Mouse (Mus musculus) MEL (cell line): ENCODE data around the gene Cck. TPM values are rescaled to one million over a fixed set of nuclear protein-coding genes. Genes with fewer than 3 reads are reported as not detected.

ENCODE experiments used
- DNase-seq: peaks from one replicate; pipeline ENCODE4 v3.0.0; 2011; ENCODE audit warnings: low read depth, low spot score
- H3K27ac ChIP-seq: 2 replicates; pipeline ENCODE4 v1.5.1; 2012; ENCODE audit warnings: low read depth, mild to moderate bottlenecking, control low read depth, low read length, moderate library complexity; ENCODE audit not compliant: control insufficient read depth
- H3K27me3 ChIP-seq, 2 experiments: fragments of 150-350 bp in 1 of 2; sonication (generic) in 1 of 2; 2 replicates each; pipeline ENCODE4 v1.6.1; 2012; ENCODE audit warnings: low read length in 2 of 2, mild to moderate bottlenecking in 2 of 2, improper control_type of control experiment in 1 of 2, moderate library complexity in 1 of 2; ENCODE audit not compliant: insufficient read depth in 2 of 2, control insufficient read depth in 1 of 2
- H3K36me3 ChIP-seq, 2 experiments: 2 replicates each; pipeline ENCODE4 v1.6.1; 2012 to 2014; ENCODE audit warnings: low read length in 2 of 2, improper control_type of control experiment in 1 of 2, inconsistent platforms in 1 of 2, mild to moderate bottlenecking in 1 of 2; ENCODE audit not compliant: insufficient read depth in 2 of 2, control insufficient read depth in 1 of 2
- H3K4me1 ChIP-seq, 2 experiments: fragments of 150-350 bp in 1 of 2; sonication (generic) in 1 of 2; 2 replicates each; pipeline ENCODE4 v1.6.1; 2012; ENCODE audit warnings: low read length in 2 of 2, improper control_type of control experiment in 1 of 2, mild to moderate bottlenecking in 1 of 2; ENCODE audit not compliant: insufficient read depth in 2 of 2, control insufficient read depth in 1 of 2
- H3K4me3 ChIP-seq, 2 experiments: fragments of 150-350 bp in 1 of 2; sonication (generic) in 1 of 2; 2 replicates each; pipeline ENCODE4 v1.5.1; 2012; ENCODE audit warnings: low read depth in 2 of 2, low read length in 2 of 2, mild to moderate bottlenecking in 2 of 2, moderate library complexity in 2 of 2, control low read depth in 1 of 2, improper control_type of control experiment in 1 of 2; ENCODE audit not compliant: control insufficient read depth in 1 of 2, insufficient read depth in 1 of 2
- H3K79me2 ChIP-seq: 2 replicates; pipeline ENCODE4 v1.6.1; 2012; ENCODE audit warnings: mild to moderate bottlenecking, low read length, moderate library complexity; ENCODE audit not compliant: control insufficient read depth, poor library complexity, insufficient read depth
- H3K9ac ChIP-seq: 2 replicates; pipeline ENCODE4 v1.6.1; 2012; ENCODE audit warnings: low read depth, mild to moderate bottlenecking, control low read depth, low read length, moderate library complexity; ENCODE audit not compliant: control insufficient read depth, poor library complexity, severe bottlenecking
- H3K9me3 ChIP-seq: fragments of 150-350 bp; sonication (generic); replicated peaks from 2 replicates; pipeline ENCODE4 v1.6.1; 2012; ENCODE audit warnings: mild to moderate bottlenecking, low read length, improper control_type of control experiment, moderate library complexity; ENCODE audit not compliant: insufficient read depth
- BHLHE40 ChIP-seq: IDR thresholded peaks from 2 replicates; pipeline ENCODE4 v1.6.1; 2012; ENCODE audit warnings: low read depth, mild to moderate bottlenecking, inconsistent platforms, low read length, improper control_type of control experiment, borderline replicate concordance
- CHD2 ChIP-seq: IDR thresholded peaks from 2 replicates; pipeline ENCODE4 v1.6.1; 2011; ENCODE audit warnings: low read length, improper control_type of control experiment
- E2F4 ChIP-seq: IDR thresholded peaks from 2 replicates; pipeline ENCODE4 v1.6.1; 2011; ENCODE audit warnings: low read depth, low read length, improper control_type of control experiment, borderline replicate concordance
- ELF1 ChIP-seq: IDR thresholded peaks from 2 replicates; pipeline ENCODE4 v1.6.1; 2014; ENCODE audit warnings: low read depth, mild to moderate bottlenecking, inconsistent platforms, low read length, improper control_type of control experiment, moderate library complexity
- GABPA ChIP-seq: IDR thresholded peaks from 2 replicates; pipeline ENCODE4 v1.6.1; 2012; ENCODE audit warnings: low read depth, mild to moderate bottlenecking, inconsistent platforms, low read length, improper control_type of control experiment, moderate library complexity
- GATA1 ChIP-seq: IDR thresholded peaks from 2 replicates; pipeline ENCODE4 v1.6.1; 2011; ENCODE audit warnings: low read depth, low read length, improper control_type of control experiment
- JUND ChIP-seq: IDR thresholded peaks from 2 replicates; pipeline ENCODE4 v1.6.1; 2011; ENCODE audit warnings: low read depth, mild to moderate bottlenecking, improper control_type of control experiment, low read length
- KAT2A ChIP-seq: conservative IDR thresholded peaks from 2 replicates; pipeline ENCODE4 v1.6.1; 2012; ENCODE audit warnings: low read depth, low read length, improper control_type of control experiment, inconsistent platforms
- MAX ChIP-seq: IDR thresholded peaks from 2 replicates; pipeline ENCODE4 v1.6.1; 2011; ENCODE audit warnings: low read length, improper control_type of control experiment
- MAZ ChIP-seq: IDR thresholded peaks from 2 replicates; pipeline ENCODE4 v1.6.1; 2012; ENCODE audit warnings: low read depth, mild to moderate bottlenecking, inconsistent platforms, low read length, improper control_type of control experiment
- MEF2A ChIP-seq: IDR thresholded peaks from 2 replicates; pipeline ENCODE4 v1.6.1; 2014; ENCODE audit warnings: low read depth, mild to moderate bottlenecking, inconsistent platforms, low read length, improper control_type of control experiment; ENCODE audit not compliant: poor library complexity, insufficient replicate concordance, severe bottlenecking; ENCODE audit errors: extremely low read depth
- MXI1 ChIP-seq: IDR thresholded peaks from 2 replicates; pipeline ENCODE4 v1.6.1; 2011; ENCODE audit warnings: mild to moderate bottlenecking, low read depth, low read length, improper control_type of control experiment
- MYB ChIP-seq: IDR thresholded peaks from 2 replicates; pipeline ENCODE4 v1.6.1; 2011; ENCODE audit warnings: mild to moderate bottlenecking, low read depth, low read length, improper control_type of control experiment
- NRF1 ChIP-seq: IDR thresholded peaks from 2 replicates; pipeline ENCODE4 v1.6.1; 2014; ENCODE audit warnings: low read depth, mild to moderate bottlenecking, inconsistent platforms, low read length, improper control_type of control experiment, moderate library complexity; ENCODE audit not compliant: poor library complexity, insufficient read depth, severe bottlenecking
- POLR2AphosphoS2 ChIP-seq: IDR thresholded peaks from 2 replicates; pipeline ENCODE4 v1.6.1; 2011; ENCODE audit warnings: low read length, improper control_type of control experiment
- RAD21 ChIP-seq: IDR thresholded peaks from 2 replicates; pipeline ENCODE4 v1.6.1; 2011; ENCODE audit warnings: mild to moderate bottlenecking, low read depth, low read length, improper control_type of control experiment
- SMC3 ChIP-seq: IDR thresholded peaks from 2 replicates; pipeline ENCODE4 v1.6.1; 2011; ENCODE audit warnings: low read depth, low read length, improper control_type of control experiment
- TBP ChIP-seq: IDR thresholded peaks from 2 replicates; pipeline ENCODE4 v1.8.0; 2011; ENCODE audit warnings: low read depth, low read length, improper control_type of control experiment
- UBTF ChIP-seq: IDR thresholded peaks from 2 replicates; pipeline ENCODE4 v1.6.1; 2012; ENCODE audit warnings: low read depth, mild to moderate bottlenecking, inconsistent platforms, low read length, improper control_type of control experiment, moderate library complexity, borderline replicate concordance; ENCODE audit not compliant: insufficient read depth
- ZKSCAN1 ChIP-seq: IDR thresholded peaks from 2 replicates; pipeline ENCODE4 v1.6.1; 2012; ENCODE audit warnings: low read depth, mild to moderate bottlenecking, inconsistent platforms, low read length, improper control_type of control experiment, moderate library complexity
- ZMIZ1 ChIP-seq: IDR thresholded peaks from 2 replicates; pipeline ENCODE4 v1.6.1; 2012; ENCODE audit warnings: low read depth, mild to moderate bottlenecking, inconsistent platforms, low read length, improper control_type of control experiment, moderate library complexity
- polyA plus RNA-seq, 2 experiments: library from polyadenylated mRNA; stranded (reverse) in 1 of 2; unstranded in 1 of 2; fragments of >175 nt in 1 of 2; fragments of >200 nt in 1 of 2; gene quantifications; 2 replicates each; pipeline versions ENCODE4 v1.2.1 to v1.2.4; 2012; ENCODE audit warnings: low replicate concordance in 2 of 2, low read depth in 1 of 2; ENCODE audit not compliant: insufficient read length in 2 of 2, insufficient read depth in 1 of 2, missing spikeins in 1 of 2
- total RNA-seq: library from RNA; depleted of rRNA; stranded (reverse); fragments of 300-350 nt; gene quantifications from 2 replicates; pipeline ENCODE4 v1.2.3, GENCODE M21; 2012

Cck gene
- total and polyA plus RNA-seq, 3 experiments = not detected

GRCm38 (mm10) chr9:121532626-121533025, 37.1 kb upstream of the Cck start:
- Histone ChIP-seq H3K9me3 (no peaks in the 10 kb centered on the region), H3K4me1 (no peaks in the 10 kb centered on the region), H3K4me3 (no peak overlapping the region), H3K36me3 (no peaks in the 10 kb centered on the region), H3K9ac (no peak overlapping the region), H3K79me2 (no peaks in the 10 kb centered on the region), H3K27me3 (peaks cover 0 to 4% of the 10 kb centered on the region in 2 experiments; a peak in 1 of 4 replicates), H3K27ac (no peak overlapping the region)
- DNase-seq = no peak
- TF ChIP-seq MYB (no peak), CHD2 (no peak)

DNA sequence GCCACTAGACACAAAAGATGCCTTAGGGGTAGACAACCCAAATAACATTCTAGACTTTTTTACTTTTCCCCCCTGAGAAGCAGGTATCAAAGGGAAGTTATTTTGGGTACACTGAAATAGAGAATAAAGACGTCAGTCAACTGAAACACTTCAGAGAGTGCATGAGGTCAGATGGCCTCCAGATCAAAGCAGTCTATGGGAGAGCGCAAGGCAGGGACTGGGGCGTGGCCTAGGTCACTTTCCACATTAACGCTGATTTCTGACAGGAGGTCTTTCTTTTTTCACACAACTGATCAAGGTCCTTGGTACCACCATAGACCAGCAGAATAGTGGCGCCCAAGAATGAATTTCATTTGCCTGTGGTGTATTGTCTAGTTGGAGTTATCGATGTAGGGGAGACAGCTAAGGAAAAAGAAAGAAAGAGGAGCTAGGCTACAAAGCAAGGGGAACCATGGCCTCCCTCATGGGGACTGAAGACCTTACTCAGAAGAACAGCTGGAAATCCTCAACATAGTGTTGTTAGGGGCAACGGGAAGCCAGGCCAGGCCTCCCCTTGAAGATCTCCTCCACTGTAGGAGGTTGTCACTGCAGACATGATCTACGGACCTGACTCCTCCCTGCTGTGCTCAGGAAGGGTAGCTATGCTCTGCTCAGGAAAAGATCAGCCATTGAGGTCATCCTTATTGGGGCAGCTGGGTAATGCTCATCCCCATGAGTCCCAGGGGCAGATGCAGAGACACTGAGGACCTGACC, 33.3 kb upstream of the Cck start:
- DNase-seq = no peak
- H3K27me3 ChIP-seq = 0 out of 4 replicates have a peak, but pooled peaks cover 0 to 1% of the 10 kb centered on the region in 2 experiments
- TF ChIP-seq MEF2A (no peak), UBTF (no peak), GATA1 (no peak), ZKSCAN1 (no peak), ZMIZ1 (no peak), JUND (no peak), KAT2A (no peak), SMC3 (no peak), ELF1 (no peak), POLR2AphosphoS2 (no peak), RAD21 (no peak), GABPA (no peak), MAX (no peak), NRF1 (no peak), TBP (no peak), E2F4 (no peak), MAZ (no peak), BHLHE40 (no peak), CHD2 (no peak), MXI1 (no peak)
- TF ChIP-seq, all 39 proteins: peak for 0
- Histone ChIP-seq H3K9ac (no peak overlapping the region), H3K27ac (no peak overlapping the region), H3K4me1 (peaks cover 0 to 9% of the 10 kb centered on the region in 2 experiments; a peak in 1 of 4 replicates), H3K4me3 (no peak overlapping the region), H3K79me2 (no peaks in the 10 kb centered on the region), H3K36me3 (peaks cover 0 to 4% of the 10 kb centered on the region in 2 experiments; a peak in 2 of 4 replicates), H3K9me3 (no peaks in the 10 kb centered on the region)
